Comparison of ENCODE assay signal across 20 mouse cellular contexts in the genomic region with DNA sequence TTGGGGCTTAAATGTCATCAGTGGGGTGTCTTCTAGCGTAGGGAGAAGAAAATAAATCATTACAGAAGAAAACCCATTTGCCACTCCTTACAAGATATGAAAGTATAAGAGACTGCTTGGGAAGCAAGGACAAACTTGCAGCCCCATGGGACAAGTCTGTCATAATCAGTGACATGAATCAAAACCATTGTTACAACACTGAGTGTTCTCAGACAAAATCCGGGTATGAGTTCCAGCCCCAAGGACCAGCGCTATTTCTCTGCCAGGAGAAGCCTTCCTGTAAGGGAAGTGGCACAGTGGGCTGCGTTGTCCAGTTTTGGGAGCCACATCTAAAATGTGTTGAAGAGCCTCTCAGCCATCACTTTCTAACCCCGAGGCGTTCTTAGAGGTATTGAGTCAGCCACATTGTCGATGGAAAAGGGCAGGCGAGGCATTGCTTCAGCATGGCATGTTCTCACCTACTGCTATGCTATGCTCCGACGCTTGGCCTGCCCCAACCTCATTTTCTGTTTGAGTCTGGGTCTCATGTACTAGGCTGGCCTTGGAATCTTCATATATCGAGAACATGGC. TPM values are rescaled to one million over a fixed set of nuclear protein-coding genes. Genes with fewer than 3 reads are reported as not detected.
A peak's percentile ranks its signal among the peaks of the same experiment; 100 is the strongest.
DNase-seq lines count a peak whose midpoint lies in the region; ATAC-seq and TF ChIP-seq lines count a peak whose summit lies in the region.
"Had no signal": no experiment of that assay in that cellular context is flagged by ENCODE, and none has a peak within 500 bp of the region (broad histone marks: within the 10 kb centered on the region; RNA-seq: fewer than 3 reads in every experiment).

No protein-coding gene starts in this region.

- no peak for TF ChIP-seq CTCF in lung, embryonic 14.5 days (IDR thresholded peaks at IDR 0.05; ENCODE audit: low read depth)
- no peak for TF ChIP-seq CTCF in ES-Bruce4 (IDR thresholded peaks at IDR 0.05; ENCODE audit: low read depth, low read length)

- H3K4me3 ChIP-seq in heart, embryonic 10.5 days: no peak overlapping the region
- H3K4me3 ChIP-seq in lung, embryonic 14.5 days (ENCODE audit: low read depth, low read length): no peak overlapping the region
- no peak overlapping the region for H3K4me3 ChIP-seq in ES-Bruce4 (ENCODE audit: low read depth, low read length)
- H3K4me3 ChIP-seq in limb, embryonic 10.5 days: no peak overlapping the region
- no peak overlapping the region for H3K4me3 ChIP-seq in embryonic facial prominence, embryonic 10.5 days
- H3K4me3 ChIP-seq: embryonic facial prominence, embryonic 13.5 days; heart, embryonic 12.5 days; liver, embryonic 13.5 days; midbrain, embryonic 15.5 days had no signal

- no peaks in the 10 kb centered on the region for H3K27me3 ChIP-seq in heart, embryonic 10.5 days (ENCODE audit: insufficient read depth, poor library complexity, severe bottlenecking)
- no peaks in the 10 kb centered on the region for H3K27me3 ChIP-seq in lung, embryonic 14.5 days (ENCODE audit: insufficient read depth, low read length)
- no peaks in the 10 kb centered on the region for H3K27me3 ChIP-seq in ES-Bruce4 (ENCODE audit: control insufficient read depth, insufficient read depth, low read length, poor library complexity, severe bottlenecking)
- H3K27me3 ChIP-seq in limb, embryonic 10.5 days (ENCODE audit: low read depth, poor library complexity, severe bottlenecking): peaks cover 27% of the 10 kb centered on the region
- peaks cover 26% of the 10 kb centered on the region for H3K27me3 ChIP-seq in embryonic facial prominence, embryonic 10.5 days (replicated peaks; ENCODE audit: low read depth, poor library complexity, severe bottlenecking)
- H3K27me3 ChIP-seq: embryonic facial prominence, embryonic 13.5 days; heart, embryonic 12.5 days; megakaryocyte, embryonic 14.5 days; midbrain, embryonic 15.5 days had no signal

- no peak overlapping the region for H3K4me2 ChIP-seq in lung, embryonic 14.5 days
- H3K4me2 ChIP-seq: embryonic facial prominence, embryonic 13.5 days; heart, embryonic 12.5 days; liver, embryonic 13.5 days; midbrain, embryonic 15.5 days had no signal

- H3K36me3 ChIP-seq in heart, embryonic 10.5 days: peaks cover 3% of the 10 kb centered on the region; the same call in 1 of the 2 replicates
- no peaks in the 10 kb centered on the region for H3K36me3 ChIP-seq in lung, embryonic 14.5 days (ENCODE audit: insufficient read depth)
- no peaks in the 10 kb centered on the region for H3K36me3 ChIP-seq in ES-Bruce4 (ENCODE audit: control insufficient read depth, insufficient read depth, low read length, poor library complexity, severe bottlenecking)
- H3K36me3 ChIP-seq in limb, embryonic 10.5 days: no peaks in the 10 kb centered on the region
- no peaks in the 10 kb centered on the region; the same call in 1 of the 2 replicates for H3K36me3 ChIP-seq in embryonic facial prominence, embryonic 10.5 days (replicated peaks)
- H3K36me3 ChIP-seq: liver, embryonic 13.5 days had no signal

- no peak for TF ChIP-seq POLR2A in ES-Bruce4 (IDR thresholded peaks at IDR 0.05; ENCODE audit: insufficient read depth, low read length)

- TF ChIP-seq EP300 in ES-Bruce4 (IDR thresholded peaks at IDR 0.05; ENCODE audit: insufficient read depth, low read depth, low read length): no peak

- H3K9ac ChIP-seq in lung, embryonic 14.5 days: no peak overlapping the region
- no peak overlapping the region for H3K9ac ChIP-seq in ES-Bruce4 (ENCODE audit: low read depth, poor library complexity, severe bottlenecking)
- H3K9ac ChIP-seq: embryonic facial prominence, embryonic 13.5 days; heart, embryonic 12.5 days; liver, embryonic 13.5 days; midbrain, embryonic 15.5 days had no signal

- no peak overlapping the region for H3K27ac ChIP-seq in heart, embryonic 10.5 days
- H3K27ac ChIP-seq in lung, embryonic 14.5 days (ENCODE audit: low read depth): peak overlapping the region; percentile 1; the same call in 1 of the 2 replicates
- H3K27ac ChIP-seq in ES-Bruce4 (ENCODE audit: insufficient read depth, low read length): peak overlapping the region; percentile 28; the same call in 1 of the 2 replicates
- peak overlapping the region; percentile 48 for H3K27ac ChIP-seq in limb, embryonic 10.5 days
- H3K27ac ChIP-seq in embryonic facial prominence, embryonic 10.5 days (replicated peaks): no peak overlapping the region
- H3K27ac ChIP-seq: embryonic facial prominence, embryonic 13.5 days; liver, embryonic 13.5 days; midbrain, embryonic 15.5 days had no signal

- peaks cover 68% of the 10 kb centered on the region for H3K4me1 ChIP-seq in heart, embryonic 10.5 days
- peaks cover 21% of the 10 kb centered on the region for H3K4me1 ChIP-seq in lung, embryonic 14.5 days (ENCODE audit: insufficient read depth)
- peaks cover 10% of the 10 kb centered on the region for H3K4me1 ChIP-seq in ES-Bruce4 (ENCODE audit: control insufficient read depth, insufficient read depth, low read length)
- peaks cover 62% of the 10 kb centered on the region for H3K4me1 ChIP-seq in limb, embryonic 10.5 days
- peaks cover 63% of the 10 kb centered on the region for H3K4me1 ChIP-seq in embryonic facial prominence, embryonic 10.5 days

- no peaks in the 10 kb centered on the region for H3K9me3 ChIP-seq in heart, embryonic 10.5 days
- H3K9me3 ChIP-seq in lung, embryonic 14.5 days (ENCODE audit: low read depth, low read length): no peaks in the 10 kb centered on the region
- no peaks in the 10 kb centered on the region for H3K9me3 ChIP-seq in ES-Bruce4 (replicated peaks; ENCODE audit: control insufficient read depth, insufficient read depth, low read length, poor library complexity, severe bottlenecking)
- H3K9me3 ChIP-seq in limb, embryonic 10.5 days (replicated peaks): no peaks in the 10 kb centered on the region
- H3K9me3 ChIP-seq in embryonic facial prominence, embryonic 10.5 days: no peaks in the 10 kb centered on the region
- H3K9me3 ChIP-seq: embryonic facial prominence, embryonic 13.5 days; heart, embryonic 12.5 days; liver, embryonic 13.5 days; megakaryocyte, embryonic 14.5 days; midbrain, embryonic 15.5 days had no signal

- WGBS in heart, embryonic 10.5 days: 79% methylated on average over 11 of the region's 11 CpGs
- 83% methylated on average over 11 of the region's 11 CpGs for WGBS in lung, embryonic 14.5 days
- 89% methylated on average over 11 of the region's 11 CpGs for WGBS in limb, embryonic 10.5 days
- 86% methylated on average over 11 of the region's 11 CpGs for WGBS in embryonic facial prominence, embryonic 10.5 days

- peak; percentile 92 for DNase-seq in heart, adult 11 months
- DNase-seq in heart, embryonic 10.5 days (ENCODE audit: low spot score): no peak
- no peak for DNase-seq in lung, embryonic 14.5 days
- no peak for DNase-seq in lung, postnatal 10 days
- no peak for DNase-seq in limb, embryonic 10.5 days (ENCODE audit: low spot score)
- no peak for DNase-seq in liver
- no peak for DNase-seq in embryonic facial prominence, embryonic 10.5 days (ENCODE audit: low spot score)
- DNase-seq: cerebellum, adult 11 months; gastrocnemius, postnatal 10 days; heart, postnatal 36 days; kidney, adult 18-20 months; liver, embryonic 13.5 days; lung, postnatal 14 days had no signal

- ATAC-seq in lung, embryonic 14.5 days (ENCODE audit: insufficient read depth): no peak
- ATAC-seq: CD4-positive, CD25-positive, alpha-beta regulatory T cell, adult 4 months; forebrain, embryonic 16.5 days; midbrain, embryonic 15.5 days had no signal

RNA-seq across cellular contexts. Expression of gene Pik3ip1, which starts 4.0 kb away (rescaled TPM):
- polyA plus RNA-seq in heart, embryonic 10.5 days (2016; fragmentation: Nextera tagmentation; extraction: Ambion mirVana): 7.9 and 9.5 TPM in 2 replicates
- 6.4 and 8.5 TPM in 2 replicates for polyA plus RNA-seq in lung, embryonic 14.5 days (2014; fragmentation: Nextera tagmentation; extraction: Ambion mirVana)
- polyA plus RNA-seq in ES-Bruce4 (2011; ENCODE audit: insufficient read depth, insufficient read length, low read depth, missing spikeins): 17.0 TPM in 2 replicates
- polyA plus RNA-seq in limb, embryonic 10.5 days (2016; fragmentation: Nextera tagmentation; extraction: Ambion mirVana): 5.9 and 8.5 TPM in 2 replicates
- 7.3 and 11.2 TPM in 2 replicates for polyA plus RNA-seq in embryonic facial prominence, embryonic 10.5 days (2016; fragmentation: Nextera tagmentation; extraction: Ambion mirVana)

RNA-seq across cellular contexts. Expression of gene Patz1, which starts 45.6 kb away (rescaled TPM):
- 32.0 and 49.1 TPM in 2 replicates for polyA plus RNA-seq in heart, embryonic 10.5 days (2016; fragmentation: Nextera tagmentation; extraction: Ambion mirVana)
- polyA plus RNA-seq in lung, embryonic 14.5 days (2014; fragmentation: Nextera tagmentation; extraction: Ambion mirVana): 60.7 and 61.3 TPM in 2 replicates
- polyA plus RNA-seq in ES-Bruce4 (2011; ENCODE audit: insufficient read depth, insufficient read length, low read depth, missing spikeins): 55.6 and 62.5 TPM in 2 replicates
- 80.2 and 81.7 TPM in 2 replicates for polyA plus RNA-seq in limb, embryonic 10.5 days (2016; fragmentation: Nextera tagmentation; extraction: Ambion mirVana)
- polyA plus RNA-seq in embryonic facial prominence, embryonic 10.5 days (2016; fragmentation: Nextera tagmentation; extraction: Ambion mirVana): 91.5 and 96.8 TPM in 2 replicates

Comparison
In these comparisons a context has a peak if more than half of its experiments do, and no peak if none do; other contexts are left out.
1. H3K27ac ChIP-seq: peak in lung, embryonic 14.5 days (single experiment), ES-Bruce4 (single experiment) and limb, embryonic 10.5 days (single experiment); none in heart, embryonic 10.5 days (single experiment) and embryonic facial prominence, embryonic 10.5 days (single experiment).